Mouse (Mus musculus): ENCODE measurements around the gene Slc17a3.

The Slc17a3 gene

GRCm38 (mm10) chr13:23839308-23839707 lies at the start of gene Slc17a3:
Slc17a3 (plus strand) TSS chr13:23839434.
- DNase-seq (ENCODE audit: low spot score in 2 of 2) = no peak

- peak in 1 of 2 experiments; percentile 7 for DNase-seq (ENCODE audit: low spot score in 2 of 2)
These were observed 46.7 kb upstream of the Slc17a3 start for GRCm38 (mm10) chr13:23792520-23792919.

- DNase-seq (ENCODE audit: low spot score in 2 of 2) = no peak
These were observed 39.8 kb upstream of the Slc17a3 start for GRCm38 (mm10) chr13:23799405-23799804.

- DNase-seq (ENCODE audit: low spot score in 2 of 2) = no peak
These were observed 34.7 kb upstream of the Slc17a3 start for GRCm38 (mm10) chr13:23804532-23804931.

GRCm38 (mm10) chr13:23806422-23807052 lies 32.7 kb upstream of the Slc17a3 start, which contains the start of gene Slc17a2:
Slc17a2 (plus strand) TSS chr13:23806993.
- DNase-seq (ENCODE audit: low spot score in 2 of 2) = no peak

- no peak for DNase-seq (ENCODE audit: low spot score in 2 of 2)
These were observed 23.1 kb upstream of the Slc17a3 start for GRCm38 (mm10) chr13:23816148-23816547.

- no peak for DNase-seq (ENCODE audit: low spot score in 2 of 2)
These were observed 18.9 kb upstream of the Slc17a3 start for GRCm38 (mm10) chr13:23820179-23820940.

- DNase-seq (ENCODE audit: low spot score in 2 of 2) = no peak
These were observed 17.0 kb upstream of the Slc17a3 start for GRCm38 (mm10) chr13:23822213-23822612.

GRCm38 (mm10) chr13:23826606-23827005 lies 12.6 kb upstream of the Slc17a3 start:
- no peak for DNase-seq (ENCODE audit: low spot score in 2 of 2)

- DNase-seq (ENCODE audit: low spot score in 2 of 2) = no peak
These were observed 6.2 kb upstream of the Slc17a3 start for GRCm38 (mm10) chr13:23833053-23833452.

- DNase-seq (ENCODE audit: low spot score in 2 of 2) = no peak
These were observed 4.4 kb upstream of the Slc17a3 start for GRCm38 (mm10) chr13:23834836-23835235.

- DNase-seq (ENCODE audit: low spot score in 2 of 2) = no peak
These were observed 2.6 kb upstream of the Slc17a3 start for GRCm38 (mm10) chr13:23836630-23837029.

GRCm38 (mm10) chr13:23845851-23846250 lies 6.6 kb downstream of the Slc17a3 start:
- DNase-seq (ENCODE audit: low spot score in 2 of 2) = no peak

GRCm38 (mm10) chr13:23849299-23849698 lies 10.1 kb downstream of the Slc17a3 start:
- DNase-seq (ENCODE audit: low spot score in 2 of 2) = peak in 1 of 2 experiments; percentile 38

GRCm38 (mm10) chr13:23856401-23856800 lies 17.2 kb downstream of the Slc17a3 start:
- DNase-seq (ENCODE audit: low spot score in 2 of 2) = no peak

- no peak for DNase-seq (ENCODE audit: low spot score in 2 of 2)
These were observed 22.6 kb downstream of the Slc17a3 start for GRCm38 (mm10) chr13:23861815-23862214.

- no peak for DNase-seq (ENCODE audit: low spot score in 2 of 2)
These were observed 25.5 kb downstream of the Slc17a3 start for GRCm38 (mm10) chr13:23864711-23865110.

GRCm38 (mm10) chr13:23866086-23866710 lies 27.0 kb downstream of the Slc17a3 start:
- DNase-seq (ENCODE audit: low spot score in 2 of 2) = no peak

- no peak for DNase-seq (ENCODE audit: low spot score in 2 of 2)
These were observed 27.8 kb downstream of the Slc17a3 start for GRCm38 (mm10) chr13:23867000-23867399.

GRCm38 (mm10) chr13:23867405-23867804 lies 28.2 kb downstream of the Slc17a3 start, which contains the start of gene Slc17a1:
Slc17a1 (plus strand) TSS chr13:23867750.
- DNase-seq (ENCODE audit: low spot score in 2 of 2) = no peak

- no peak for DNase-seq (ENCODE audit: low spot score in 2 of 2)
These were observed 29.7 kb downstream of the Slc17a3 start for GRCm38 (mm10) chr13:23868790-23869533.

GRCm38 (mm10) chr13:23869996-23870395 lies 30.8 kb downstream of the Slc17a3 start:
- no peak for DNase-seq (ENCODE audit: low spot score in 2 of 2)

Measured in right cerebral cortex, postnatal 36 days (tissue).